Mouse (Mus musculus) spleen, adult 2 months (tissue): ENCODE measurements at regions not wholly inside any gene's neighbourhood (a gene's known extent, or its start where the extent isn't known, plus 50 kb on each side); places are given as distances from the start of the nearest gene placed in this dataset.

Source experiments
- CTCF ChIP-seq: fragments of 200-500 bp; IDR thresholded peaks from 2 replicates; pipeline ENCODE4 v1.5.1; 2011; ENCODE audit warnings: mild to moderate bottlenecking, inconsistent platforms; ENCODE audit not compliant: insufficient read depth, insufficient read length, insufficient replicate concordance; ENCODE audit errors: extremely low read depth
- POLR2A ChIP-seq: fragments of 200-500 bp; IDR thresholded peaks from 2 replicates; pipeline ENCODE4 v1.6.1; 2011; ENCODE audit warnings: low read depth, low read length, inconsistent platforms

DNA sequence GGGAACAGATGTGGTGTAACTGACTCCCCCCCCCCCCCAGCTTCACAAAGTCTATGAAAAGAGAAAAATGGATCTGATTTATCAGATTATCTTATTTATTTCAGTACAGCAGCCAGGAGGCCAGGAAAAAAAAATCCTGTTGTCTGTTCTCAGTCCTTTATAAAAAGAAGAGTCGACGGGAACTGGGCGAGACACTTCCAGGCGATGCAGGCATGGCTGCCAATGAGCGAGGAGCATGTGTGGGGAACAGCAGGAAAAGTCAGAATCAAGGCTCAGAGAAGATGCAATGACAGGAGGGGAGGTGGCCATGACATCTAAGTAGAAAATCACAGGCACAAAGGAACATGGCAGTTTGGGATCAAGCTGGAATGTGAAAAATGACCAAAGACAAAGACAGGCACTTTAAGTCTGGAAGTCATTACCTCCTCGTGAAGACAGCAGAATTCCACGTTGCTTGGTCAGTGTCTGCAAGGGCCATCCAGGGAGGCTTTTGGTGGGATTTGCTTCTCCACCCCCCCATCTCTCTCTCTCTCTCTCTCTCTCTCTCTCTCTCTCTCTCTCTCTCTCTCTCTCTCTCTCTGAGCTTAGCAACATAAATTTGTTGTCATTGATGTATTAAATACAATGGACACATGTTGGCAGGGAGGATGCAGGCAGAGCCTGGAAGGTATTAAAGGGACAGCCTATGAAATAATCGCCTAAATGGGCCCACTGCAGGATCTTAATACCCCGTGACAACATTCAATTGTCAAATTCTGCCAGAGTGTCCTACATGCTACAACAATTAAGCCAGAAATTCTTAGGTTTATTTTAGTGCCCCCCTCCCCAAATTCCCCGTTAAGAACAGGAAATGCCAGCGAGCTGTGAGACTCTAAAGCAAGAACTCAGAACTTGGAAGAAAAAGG lies 497.1 kb upstream of the Mki67 start:
- TF ChIP-seq CTCF (no peak), POLR2A (no peak)
